Mouse (Mus musculus): ENCODE results near the gene Ppa1. TPM values are rescaled to one million over a fixed set of nuclear protein-coding genes. Genes with fewer than 3 reads are reported as not detected.
"Not testable (repeated sequence)": the region's sequence is repeated elsewhere in the genome, so short reads cannot be mapped to it uniquely, and the experiment has no call there.

Ppa1 gene
- polyA plus RNA-seq, 1 experiment = 17.6 TPM

DNA sequence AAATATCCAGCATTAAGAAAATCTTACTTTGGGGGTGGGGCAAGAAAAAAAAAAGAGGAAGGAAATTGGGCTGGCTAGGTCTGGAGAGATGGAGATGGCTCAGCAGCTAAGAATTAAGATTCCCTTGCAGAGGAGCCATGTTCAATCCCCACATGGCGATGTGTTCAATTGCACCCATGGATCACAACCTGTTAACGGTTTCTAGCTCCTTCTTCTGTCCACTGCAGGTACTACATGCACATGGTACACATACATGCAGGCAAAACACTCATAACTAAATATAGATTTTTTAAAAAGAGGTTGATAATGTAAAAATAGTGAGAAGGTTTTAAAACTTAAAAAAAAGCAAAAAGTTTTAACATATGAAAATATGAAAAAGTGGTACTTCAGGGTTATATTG lies 29.8 kb upstream of the Ppa1 start:
- Histone ChIP-seq H3K9me3 (peaks cover 26% of the 10 kb centered on the region), H3K36me3 (replicated peaks; ENCODE audit: low read length) (no peaks in the 10 kb centered on the region), H3K4me3 (replicated peaks) (no peak overlapping the region), H3K27me3 (replicated peaks) (peaks cover 19% of the 10 kb centered on the region), H3K4me1 (peaks cover 4% of the 10 kb centered on the region; the same call in 1 of the 2 replicates)
- no peak for TF ChIP-seq GATA1 (IDR thresholded peaks at IDR 0.05; ENCODE audit: borderline replicate concordance, low read length)
- TF ChIP-seq FLI1 (IDR thresholded peaks at IDR 0.05; ENCODE audit: low read length) = no peak

DNA sequence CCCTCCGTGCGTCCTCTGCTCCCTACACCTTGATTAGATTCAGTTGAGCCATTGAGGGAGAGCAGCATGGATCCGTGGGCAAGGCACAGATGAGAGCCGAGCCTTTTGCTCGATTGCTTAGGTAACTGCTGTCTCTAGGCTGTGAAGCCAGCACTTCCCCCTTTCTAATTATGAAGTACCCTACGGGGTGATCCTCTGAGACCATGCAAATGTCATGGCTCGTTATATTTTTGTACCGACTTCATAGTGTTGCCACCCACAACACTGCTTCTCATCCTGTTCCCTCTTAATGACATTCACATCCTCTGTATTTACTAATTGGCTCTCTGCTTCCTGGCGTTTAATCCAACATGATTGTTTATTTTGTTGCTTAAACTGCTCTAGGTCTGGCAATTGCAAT lies 26.7 kb upstream of the Ppa1 start:
- H3K9me3 ChIP-seq = peaks cover 35% of the 10 kb centered on the region
- peaks cover 16% of the 10 kb centered on the region for H3K4me1 ChIP-seq
- peaks cover 38% of the 10 kb centered on the region for H3K27me3 ChIP-seq (replicated peaks)
- no peaks in the 10 kb centered on the region for H3K36me3 ChIP-seq (replicated peaks; ENCODE audit: low read length)
- TF ChIP-seq FLI1 (IDR thresholded peaks at IDR 0.05; ENCODE audit: low read length) (no peak), GATA1 (IDR thresholded peaks at IDR 0.05; ENCODE audit: borderline replicate concordance, low read length) (no peak)
- no peak overlapping the region for H3K4me3 ChIP-seq (replicated peaks)

- Histone ChIP-seq H3K9me3 (peaks cover 25% of the 10 kb centered on the region), H3K4me1 (peaks cover 19% of the 10 kb centered on the region), H3K27me3 (replicated peaks) (peaks cover 51% of the 10 kb centered on the region)
- not testable (repeated sequence) for H3K36me3 ChIP-seq (replicated peaks; ENCODE audit: low read length); H3K4me3 ChIP-seq (replicated peaks)
Measured at GRCm38 (mm10) chr10:61623874-61624273, 24.5 kb upstream of the Ppa1 start.

GRCm38 (mm10) chr10:61624771-61625170 lies 23.6 kb upstream of the Ppa1 start:
- TF ChIP-seq GATA1 (IDR thresholded peaks at IDR 0.05; ENCODE audit: borderline replicate concordance, low read length) = no peak
- no peak overlapping the region for H3K4me3 ChIP-seq (replicated peaks)
- peaks cover 22% of the 10 kb centered on the region for H3K9me3 ChIP-seq
- H3K36me3 ChIP-seq (replicated peaks; ENCODE audit: low read length) = no peaks in the 10 kb centered on the region
- peaks cover 19% of the 10 kb centered on the region for H3K4me1 ChIP-seq
- H3K27me3 ChIP-seq (replicated peaks) = peaks cover 52% of the 10 kb centered on the region

GRCm38 (mm10) chr10:61625381-61626257 lies 22.7 kb upstream of the Ppa1 start:
- Histone ChIP-seq H3K4me3 (replicated peaks) (peak overlapping the region; percentile 89), H3K4me1 (peaks cover 19% of the 10 kb centered on the region), H3K36me3 (replicated peaks; ENCODE audit: low read length) (no peaks in the 10 kb centered on the region), H3K27me3 (replicated peaks) (peaks cover 55% of the 10 kb centered on the region), H3K9me3 (peaks cover 22% of the 10 kb centered on the region)
- TF ChIP-seq FLI1 (IDR thresholded peaks at IDR 0.05; ENCODE audit: low read length) (no peak), GATA1 (IDR thresholded peaks at IDR 0.05; ENCODE audit: borderline replicate concordance, low read length) (no peak)

DNA sequence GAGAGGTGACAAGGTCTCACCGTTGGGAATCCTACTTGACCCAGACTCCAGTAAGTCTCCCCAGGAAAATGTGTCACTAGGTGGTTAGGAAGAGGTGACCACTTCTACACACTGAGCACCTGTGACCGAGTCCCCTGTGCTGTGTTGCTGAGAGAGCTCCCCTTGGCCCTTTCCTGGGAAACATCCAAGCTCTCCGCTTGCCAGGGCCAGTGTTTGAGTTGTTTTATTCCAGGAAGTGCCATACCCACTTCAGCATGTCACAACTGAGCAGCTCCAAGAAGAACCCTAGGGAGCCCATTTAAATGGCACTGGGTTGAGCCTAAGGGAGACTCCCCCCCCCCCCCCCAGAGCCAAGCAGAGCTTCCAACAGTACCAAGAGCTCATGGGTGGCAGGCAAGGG lies 21.8 kb upstream of the Ppa1 start:
- Histone ChIP-seq H3K27me3 (replicated peaks) (peaks cover 58% of the 10 kb centered on the region), H3K4me3 (replicated peaks) (no peak overlapping the region), H3K9me3 (peaks cover 22% of the 10 kb centered on the region), H3K4me1 (peaks cover 19% of the 10 kb centered on the region), H3K36me3 (replicated peaks; ENCODE audit: low read length) (no peaks in the 10 kb centered on the region)
- TF ChIP-seq FLI1 (IDR thresholded peaks at IDR 0.05; ENCODE audit: low read length) (no peak), GATA1 (IDR thresholded peaks at IDR 0.05; ENCODE audit: borderline replicate concordance, low read length) (no peak)

DNA sequence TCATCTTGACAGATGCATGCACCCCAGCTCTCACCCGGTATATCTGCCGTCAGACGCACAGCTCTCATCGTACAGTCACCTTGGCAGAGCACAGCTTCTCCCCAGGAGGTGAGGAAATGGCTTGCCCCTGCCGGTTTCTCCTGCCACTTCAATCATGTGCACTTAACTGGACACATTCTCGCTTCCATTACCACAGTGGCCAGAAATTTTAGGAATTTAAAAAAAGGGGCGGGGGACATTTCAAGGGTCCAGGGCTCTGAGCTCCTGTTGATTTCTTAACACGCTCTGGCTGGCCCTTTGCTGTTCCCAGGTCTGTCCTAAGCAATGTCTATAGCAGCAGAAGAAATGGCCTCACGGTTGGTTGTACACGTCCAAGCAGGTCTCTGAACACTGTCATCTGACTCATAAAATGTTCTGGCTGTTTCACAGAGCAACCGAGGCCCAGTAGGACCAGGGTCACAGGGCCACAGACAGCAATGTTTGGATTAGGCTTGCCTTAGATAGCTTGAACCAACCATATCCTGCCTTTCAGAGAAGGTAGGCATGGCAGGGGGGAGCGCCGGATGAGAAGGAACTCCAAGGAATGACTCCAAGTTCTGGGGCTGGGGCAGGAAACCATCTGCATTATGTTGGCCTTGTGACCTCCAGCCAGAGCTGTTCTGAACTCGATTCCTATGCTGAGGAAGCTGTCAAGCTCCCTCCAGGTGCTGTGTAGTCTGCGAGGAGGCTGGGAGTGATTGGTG lies 21.0 kb upstream of the Ppa1 start:
- TF ChIP-seq FLI1 (IDR thresholded peaks at IDR 0.05; ENCODE audit: low read length) = no peak
- TF ChIP-seq GATA1 (IDR thresholded peaks at IDR 0.05; ENCODE audit: borderline replicate concordance, low read length) = no peak
- no peak overlapping the region for H3K4me3 ChIP-seq (replicated peaks)
- H3K27me3 ChIP-seq (replicated peaks) = peaks cover 59% of the 10 kb centered on the region
- H3K4me1 ChIP-seq = peaks cover 23% of the 10 kb centered on the region
- no peaks in the 10 kb centered on the region for H3K36me3 ChIP-seq (replicated peaks; ENCODE audit: low read length)
- peaks cover 20% of the 10 kb centered on the region for H3K9me3 ChIP-seq

DNA sequence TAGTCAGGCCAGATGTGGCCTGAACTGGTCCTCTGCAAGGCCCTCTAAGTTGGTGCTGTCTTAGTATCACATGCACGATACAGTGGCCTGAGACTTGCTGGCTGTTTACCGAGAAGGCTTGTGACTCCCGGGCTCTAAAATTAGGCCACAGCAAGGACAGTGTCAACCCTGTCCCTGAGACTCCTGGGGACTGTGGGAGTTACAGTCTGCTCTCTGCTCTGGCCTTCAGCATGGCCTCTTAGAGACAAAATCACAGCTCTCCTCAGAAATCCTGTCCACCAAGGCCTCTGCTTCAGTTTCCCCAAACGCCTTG lies 20.5 kb upstream of the Ppa1 start:
- TF ChIP-seq GATA1 (IDR thresholded peaks at IDR 0.05; ENCODE audit: borderline replicate concordance, low read length) (no peak), FLI1 (IDR thresholded peaks at IDR 0.05; ENCODE audit: low read length) (no peak)
- peaks cover 28% of the 10 kb centered on the region for H3K4me1 ChIP-seq
- H3K27me3 ChIP-seq (replicated peaks) = peaks cover 63% of the 10 kb centered on the region
- no peaks in the 10 kb centered on the region for H3K36me3 ChIP-seq (replicated peaks; ENCODE audit: low read length)
- H3K9me3 ChIP-seq = peaks cover 18% of the 10 kb centered on the region
- H3K4me3 ChIP-seq (replicated peaks) = no peak overlapping the region

- Histone ChIP-seq H3K27me3 (replicated peaks) (peaks cover 40% of the 10 kb centered on the region), H3K4me3 (replicated peaks) (peak overlapping the region; percentile 10), H3K36me3 (replicated peaks; ENCODE audit: low read length) (no peaks in the 10 kb centered on the region), H3K4me1 (peaks cover 20% of the 10 kb centered on the region), H3K9me3 (peaks cover 7% of the 10 kb centered on the region)
- no peak for TF ChIP-seq FLI1 (IDR thresholded peaks at IDR 0.05; ENCODE audit: low read length)
- no peak for TF ChIP-seq GATA1 (IDR thresholded peaks at IDR 0.05; ENCODE audit: borderline replicate concordance, low read length)
Measured at GRCm38 (mm10) chr10:61632445-61632844, 15.9 kb upstream of the Ppa1 start.

DNA sequence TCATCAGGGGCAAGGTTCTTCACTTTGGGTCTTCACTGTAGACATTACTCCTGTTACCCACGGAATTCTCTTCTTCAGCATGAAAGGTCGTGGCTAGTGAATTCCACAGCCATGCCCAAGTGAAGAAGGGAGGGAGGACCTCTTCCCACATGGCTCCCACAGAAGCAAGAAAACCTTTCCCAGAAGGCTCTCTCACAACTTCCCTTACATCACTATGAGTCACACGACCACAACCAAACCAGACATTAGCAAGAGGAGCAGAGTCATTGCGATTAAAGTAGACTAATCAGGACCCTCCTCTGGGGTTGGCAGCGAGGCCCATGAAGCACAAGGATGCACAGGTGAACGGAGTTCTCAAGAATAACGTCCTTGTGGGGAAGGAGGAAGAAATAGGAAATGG lies 11.3 kb upstream of the Ppa1 start:
- TF ChIP-seq GATA1 (IDR thresholded peaks at IDR 0.05; ENCODE audit: borderline replicate concordance, low read length) (no peak), FLI1 (IDR thresholded peaks at IDR 0.05; ENCODE audit: low read length) (no peak)
- Histone ChIP-seq H3K4me1 (peaks cover 17% of the 10 kb centered on the region), H3K9me3 (peaks cover 7% of the 10 kb centered on the region), H3K4me3 (replicated peaks) (no peak overlapping the region), H3K36me3 (replicated peaks; ENCODE audit: low read length) (no peaks in the 10 kb centered on the region), H3K27me3 (replicated peaks) (peaks cover 37% of the 10 kb centered on the region)

Measured in megakaryocyte, embryonic 14.5 days (primary cell).